Mouse (Mus musculus): ENCODE measurements around the gene F8a. TPM values are rescaled to one million over a fixed set of nuclear protein-coding genes. Genes with fewer than 3 reads are reported as not detected.
"Not testable (repeated sequence)": the region's sequence is repeated elsewhere in the genome, so short reads cannot be mapped to it uniquely, and the experiment has no call there.

F8a gene
- polyA plus RNA-seq (2015; fragmentation: Nextera tagmentation; extraction: Ambion mirVana), result 11.8 and 11.9 TPM in 2 replicates

- H3K27ac ChIP-seq (ENCODE audit: low read length), result peak within 1 kb of the TSS; percentile 93
- no peaks in the 10 kb centered on the region for H3K27me3 ChIP-seq (ENCODE audit: control insufficient read depth, insufficient read depth, low read length)
- H3K4me3 ChIP-seq (ENCODE audit: low read length), result peak within 1 kb of the TSS; percentile 71
- peak within 1 kb of the TSS; percentile 78 for H3K9ac ChIP-seq (ENCODE audit: low read length)
- 10% methylated on average over 38 of the region's 39 CpGs for WGBS
- H3K4me1 ChIP-seq (ENCODE audit: control insufficient read depth, insufficient read depth, low read length), result peaks cover 5% of the 10 kb centered on the region; the same call in 1 of the 2 replicates
- ATAC-seq (replicated peaks; ENCODE audit: extremely low read depth, insufficient read depth, low FRiP score), result peak; percentile 95
- no peaks in the 10 kb centered on the region for H3K9me3 ChIP-seq (replicated peaks; ENCODE audit: control insufficient read depth, low read length)
- H3K36me3 ChIP-seq (ENCODE audit: control insufficient read depth, insufficient read depth), result no peaks in the 10 kb centered on the region
- peak within 1 kb of the TSS; percentile 64 for H3K4me2 ChIP-seq (ENCODE audit: low read depth, low read length)
These were observed at the start of gene F8a for GRCm38 (mm10) chrX:73227914-73228605. Gene F8a (plus strand): TSS chrX:73228291.

DNA sequence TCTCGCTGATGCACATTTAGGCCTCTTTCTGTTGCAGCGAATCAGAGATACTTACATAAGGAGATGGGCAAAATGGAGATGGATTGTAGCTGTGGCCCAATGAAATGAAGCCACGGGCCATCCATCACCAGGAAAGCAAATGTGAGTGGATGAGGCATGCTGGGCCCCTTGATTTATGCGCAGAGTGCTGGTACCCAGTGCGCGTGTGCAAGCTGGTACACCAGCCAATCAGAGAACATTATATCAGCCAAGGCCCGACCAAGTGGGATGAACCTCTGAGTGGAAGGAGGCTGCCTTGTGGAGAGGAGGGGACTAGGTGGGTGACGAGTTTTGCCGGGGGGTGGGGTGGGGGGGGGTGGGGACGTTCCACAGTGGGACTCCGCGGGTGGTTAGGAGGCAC is 36.2 kb upstream of the F8a start, which contains the start of gene Xlr3b:
Xlr3b (plus strand) TSS at position 274 of the 400 bp plus-strand sequence.
- WGBS, result 70% methylated on average over 12 of the region's 12 CpGs
- H3K27me3 ChIP-seq (ENCODE audit: control insufficient read depth, insufficient read depth, low read length); H3K4me3 ChIP-seq (ENCODE audit: low read length); H3K36me3 ChIP-seq (ENCODE audit: control insufficient read depth, insufficient read depth); ATAC-seq (replicated peaks; ENCODE audit: extremely low read depth, insufficient read depth, low FRiP score); H3K9ac ChIP-seq (ENCODE audit: low read length); H3K9me3 ChIP-seq (replicated peaks; ENCODE audit: control insufficient read depth, low read length); H3K4me1 ChIP-seq (ENCODE audit: control insufficient read depth, insufficient read depth, low read length); H3K4me2 ChIP-seq (ENCODE audit: low read depth, low read length); H3K27ac ChIP-seq (ENCODE audit: low read length): not testable (repeated sequence)

DNA sequence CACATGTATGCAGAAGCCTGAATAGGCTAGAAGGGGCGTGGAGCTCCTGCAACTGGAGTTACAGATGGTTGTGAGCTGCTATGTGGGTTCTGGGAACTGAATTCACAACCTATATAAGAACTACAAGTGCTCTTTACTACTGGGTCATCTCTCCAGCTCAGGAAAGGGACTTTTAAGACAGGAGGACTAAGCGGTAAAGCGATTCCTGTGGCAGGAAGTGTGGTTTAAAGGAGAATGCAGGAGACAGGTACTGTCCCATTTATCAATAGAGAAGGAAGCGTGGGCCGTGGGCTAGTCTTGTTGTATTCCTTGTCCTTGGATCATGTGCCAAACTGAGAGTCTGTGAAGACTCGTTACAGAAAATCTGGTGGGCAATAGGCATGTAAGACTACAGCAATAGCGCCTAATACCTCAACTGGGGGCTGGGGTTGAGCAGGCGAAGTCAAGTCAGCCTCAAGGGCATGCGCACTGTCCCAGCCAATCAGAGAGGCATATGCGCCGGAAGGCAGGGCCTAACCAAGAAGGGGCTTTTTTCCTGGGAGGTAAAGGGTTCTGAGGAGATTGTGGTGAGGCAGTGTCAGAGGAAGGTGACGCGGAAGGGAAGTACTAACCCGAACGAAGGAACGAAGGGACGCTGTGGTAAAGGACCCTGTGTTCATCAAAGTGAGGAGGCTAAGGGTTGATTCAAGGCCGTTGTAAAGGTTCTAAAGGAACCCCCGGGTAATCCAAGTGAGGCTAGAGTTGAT is 14.1 kb upstream of the F8a start, which contains the start of gene Xlr4b:
Xlr4b (plus strand) TSS at position 515 of the 746 bp plus-strand sequence.
- not testable (repeated sequence) for H3K4me1 ChIP-seq (ENCODE audit: control insufficient read depth, insufficient read depth, low read length); H3K9me3 ChIP-seq (replicated peaks; ENCODE audit: control insufficient read depth, low read length); H3K4me3 ChIP-seq (ENCODE audit: low read length); ATAC-seq (replicated peaks; ENCODE audit: extremely low read depth, insufficient read depth, low FRiP score); H3K27ac ChIP-seq (ENCODE audit: low read length); H3K36me3 ChIP-seq (ENCODE audit: control insufficient read depth, insufficient read depth); H3K4me2 ChIP-seq (ENCODE audit: low read depth, low read length); H3K27me3 ChIP-seq (ENCODE audit: control insufficient read depth, insufficient read depth, low read length); H3K9ac ChIP-seq (ENCODE audit: low read length)
- WGBS, result 66% methylated on average over 12 of the region's 19 CpGs

- no peak overlapping the region for H3K27ac ChIP-seq (ENCODE audit: low read length)
- ATAC-seq (replicated peaks; ENCODE audit: extremely low read depth, insufficient read depth, low FRiP score), result no peak
- no peaks in the 10 kb centered on the region for H3K36me3 ChIP-seq (ENCODE audit: control insufficient read depth, insufficient read depth)
- no peak overlapping the region for H3K4me3 ChIP-seq (ENCODE audit: low read length)
- no peaks in the 10 kb centered on the region for H3K9me3 ChIP-seq (replicated peaks; ENCODE audit: control insufficient read depth, low read length)
- H3K4me1 ChIP-seq (ENCODE audit: control insufficient read depth, insufficient read depth, low read length), result peaks cover 5% of the 10 kb centered on the region; the same call in 1 of the 2 replicates
- WGBS, result 41% methylated on average over 1 of the region's 1 CpGs
- no peaks in the 10 kb centered on the region for H3K27me3 ChIP-seq (ENCODE audit: control insufficient read depth, insufficient read depth, low read length)
- no peak overlapping the region for H3K9ac ChIP-seq (ENCODE audit: low read length)
- H3K4me2 ChIP-seq (ENCODE audit: low read depth, low read length), result no peak overlapping the region
These were observed 2.7 kb upstream of the F8a start for GRCm38 (mm10) chrX:73225365-73225764.

GRCm38 (mm10) chrX:73228606-73229214 is 619 bp downstream of the F8a start:
- H3K9ac ChIP-seq (ENCODE audit: low read length), result peak overlapping the region; percentile 78
- ATAC-seq (replicated peaks; ENCODE audit: extremely low read depth, insufficient read depth, low FRiP score), result peak; percentile 63
- WGBS, result 9% methylated on average over 47 of the region's 51 CpGs
- no peaks in the 10 kb centered on the region for H3K36me3 ChIP-seq (ENCODE audit: control insufficient read depth, insufficient read depth)
- peak overlapping the region; percentile 71 for H3K4me3 ChIP-seq (ENCODE audit: low read length)
- no peaks in the 10 kb centered on the region for H3K9me3 ChIP-seq (replicated peaks; ENCODE audit: control insufficient read depth, low read length)
- H3K4me2 ChIP-seq (ENCODE audit: low read depth, low read length), result peak overlapping the region; percentile 64
- no peaks in the 10 kb centered on the region for H3K27me3 ChIP-seq (ENCODE audit: control insufficient read depth, insufficient read depth, low read length)
- peaks cover 5% of the 10 kb centered on the region; the same call in 1 of the 2 replicates for H3K4me1 ChIP-seq (ENCODE audit: control insufficient read depth, insufficient read depth, low read length)
- H3K27ac ChIP-seq (ENCODE audit: low read length), result peak overlapping the region; percentile 93

DNA sequence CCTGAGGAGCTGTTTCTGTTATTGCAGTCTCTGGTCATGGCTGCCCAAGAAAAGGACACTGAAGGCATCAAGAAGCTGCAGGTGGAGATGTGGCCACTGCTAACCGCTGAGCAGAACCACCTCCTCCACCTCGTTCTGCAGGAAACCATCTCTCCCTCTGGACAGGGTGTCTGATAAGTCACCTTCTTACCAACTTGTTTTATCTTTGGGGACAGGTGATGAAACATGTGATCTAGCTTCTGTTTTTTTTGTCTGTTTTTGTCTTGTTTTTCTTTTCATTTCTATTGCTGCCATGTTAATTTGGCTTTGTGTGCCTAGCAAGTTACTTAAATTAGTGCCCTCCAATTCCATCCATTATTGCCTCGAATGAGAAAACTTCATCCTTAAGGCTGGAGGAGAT is 1.2 kb downstream of the F8a start:
- no peaks in the 10 kb centered on the region for H3K27me3 ChIP-seq (ENCODE audit: control insufficient read depth, insufficient read depth, low read length)
- ATAC-seq (replicated peaks; ENCODE audit: extremely low read depth, insufficient read depth, low FRiP score), result no peak

DNA sequence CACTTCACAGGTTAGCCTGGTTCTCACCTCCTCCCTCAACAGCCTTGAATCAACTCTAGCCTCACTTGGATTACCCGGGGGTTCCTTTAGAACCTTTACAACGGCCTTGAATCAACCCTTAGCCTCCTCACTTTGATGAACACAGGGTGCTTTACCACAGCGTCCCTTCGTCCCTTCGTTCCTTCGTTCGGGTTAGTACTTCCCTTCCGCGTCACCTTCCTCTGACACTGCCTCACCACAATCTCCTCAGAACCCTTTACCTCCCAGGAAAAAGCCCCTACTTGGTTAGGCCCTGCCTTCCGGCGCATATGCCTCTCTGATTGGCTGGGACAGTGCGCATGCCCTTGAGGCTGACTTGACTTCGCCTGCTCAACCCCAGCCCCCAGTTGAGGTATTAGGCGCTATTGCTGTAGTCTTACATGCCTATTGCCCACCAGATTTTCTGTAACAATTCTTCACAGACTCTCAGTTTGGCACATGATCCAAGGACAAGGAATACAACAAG is 14.8 kb downstream of the F8a start, which contains the start of gene Xlr4c:
Xlr4c (minus strand) TSS at position 310 of the 505 bp plus-strand sequence.
- H3K9me3 ChIP-seq (replicated peaks; ENCODE audit: control insufficient read depth, low read length); H3K9ac ChIP-seq (ENCODE audit: low read length); H3K27ac ChIP-seq (ENCODE audit: low read length); H3K4me2 ChIP-seq (ENCODE audit: low read depth, low read length); H3K36me3 ChIP-seq (ENCODE audit: control insufficient read depth, insufficient read depth); H3K4me3 ChIP-seq (ENCODE audit: low read length); ATAC-seq (replicated peaks; ENCODE audit: extremely low read depth, insufficient read depth, low FRiP score); H3K4me1 ChIP-seq (ENCODE audit: control insufficient read depth, insufficient read depth, low read length); H3K27me3 ChIP-seq (ENCODE audit: control insufficient read depth, insufficient read depth, low read length): not testable (repeated sequence)
- 73% methylated on average over 14 of the region's 14 CpGs for WGBS

More for the DNA sequence above, 1.2 kb downstream of the F8a start:
- H3K36me3 ChIP-seq (ENCODE audit: control insufficient read depth, insufficient read depth), result no peaks in the 10 kb centered on the region
- H3K9ac ChIP-seq (ENCODE audit: low read length), result peak overlapping the region; percentile 78
- H3K27ac ChIP-seq (ENCODE audit: low read length), result no peak overlapping the region; the same call in 1 of the 2 replicates
- H3K9me3 ChIP-seq (replicated peaks; ENCODE audit: control insufficient read depth, low read length), result no peaks in the 10 kb centered on the region
- peak overlapping the region; percentile 64 for H3K4me2 ChIP-seq (ENCODE audit: low read depth, low read length)
- H3K4me1 ChIP-seq (ENCODE audit: control insufficient read depth, insufficient read depth, low read length), result peaks cover 5% of the 10 kb centered on the region; the same call in 1 of the 2 replicates
- peak overlapping the region; percentile 71 for H3K4me3 ChIP-seq (ENCODE audit: low read length)
- WGBS, result 31% methylated on average over 3 of the region's 3 CpGs

- ATAC-seq (replicated peaks; ENCODE audit: extremely low read depth, insufficient read depth, low FRiP score); H3K4me2 ChIP-seq (ENCODE audit: low read depth, low read length); H3K9ac ChIP-seq (ENCODE audit: low read length); H3K27me3 ChIP-seq (ENCODE audit: control insufficient read depth, insufficient read depth, low read length); H3K4me1 ChIP-seq (ENCODE audit: control insufficient read depth, insufficient read depth, low read length); H3K4me3 ChIP-seq (ENCODE audit: low read length); H3K36me3 ChIP-seq (ENCODE audit: control insufficient read depth, insufficient read depth); H3K9me3 ChIP-seq (replicated peaks; ENCODE audit: control insufficient read depth, low read length); H3K27ac ChIP-seq (ENCODE audit: low read length): not testable (repeated sequence)
- 87% methylated on average over 1 of the region's 2 CpGs for WGBS
These were observed 34.3 kb downstream of the F8a start for GRCm38 (mm10) chrX:73262428-73262827.
